Mouse (Mus musculus) gonadal fat pad, adult 2 months (tissue): ENCODE results near the gene Elavl3. TPM values are rescaled to one million over a fixed set of nuclear protein-coding genes. Genes with fewer than 3 reads are reported as not detected.
A peak's percentile ranks its signal among the peaks of the same experiment; 100 is the strongest.

ENCODE experiments used
- DNase-seq: peaks from one replicate; pipeline ENCODE4 v3.0.0-alpha.2; 2012; ENCODE audit warnings: low read depth
- polyA plus RNA-seq: library from polyadenylated mRNA; depleted of rRNA; stranded (reverse); fragments of >200 nt; gene quantifications from 2 replicates; pipeline ENCODE4 v1.2.3, GENCODE M21; 2012

Gene Elavl3
- polyA plus RNA-seq, 1 experiment: 0.20 TPM

- DNase-seq: no peak
Measured at GRCm38 (mm10) chr9:22004546-22004945, 47.3 kb downstream of the Elavl3 start.

- DNase-seq: no peak
Measured at GRCm38 (mm10) chr9:22003163-22003554, 48.7 kb downstream of the Elavl3 start.

DNA sequence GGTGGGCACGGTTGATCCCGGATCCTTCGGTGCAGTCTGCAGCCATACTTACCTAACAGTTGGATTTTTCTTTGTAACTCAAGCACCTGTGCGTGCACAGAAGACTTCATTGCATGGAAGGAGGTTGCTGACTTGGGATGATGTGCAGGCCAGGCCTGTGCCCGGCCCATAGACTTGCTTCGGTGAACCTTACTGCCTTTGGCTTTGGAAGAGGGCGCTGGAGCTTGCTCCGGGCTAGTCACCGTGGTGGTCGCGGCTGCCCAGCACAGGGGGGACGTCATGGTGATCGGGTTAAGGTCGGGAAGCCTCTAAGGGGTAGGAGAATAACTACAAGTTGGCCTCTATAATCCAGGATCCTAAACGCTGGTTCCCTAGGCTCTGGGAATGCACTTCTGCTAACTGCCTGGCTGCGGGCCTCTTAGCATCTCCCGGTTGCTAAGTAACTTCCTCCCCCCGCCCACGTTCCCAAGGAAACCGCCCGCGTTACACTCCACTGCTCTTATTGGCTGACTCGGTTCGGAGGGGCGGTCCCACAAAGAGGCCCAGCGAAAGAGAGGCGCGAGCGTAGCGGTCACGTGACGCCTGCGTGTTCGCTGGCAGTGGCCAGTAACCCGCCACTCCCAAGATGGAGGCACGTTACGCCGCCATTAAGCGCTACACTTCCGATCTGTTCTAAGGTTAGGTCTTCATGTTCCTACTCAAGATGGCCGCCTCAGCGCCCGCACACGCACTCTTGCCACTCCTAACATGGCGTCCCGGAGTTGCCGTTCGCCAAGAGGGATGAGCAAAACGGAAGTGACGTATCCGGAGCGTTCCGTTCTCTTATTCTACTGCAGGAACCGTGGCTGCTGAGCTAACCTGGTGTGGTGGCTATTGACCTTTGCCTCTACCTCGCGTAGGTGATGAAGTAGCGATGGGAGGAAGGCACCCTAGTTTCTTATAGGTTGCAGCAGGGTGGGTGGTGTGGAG is 49.3 kb downstream of the Elavl3 start, which contains the start of the genes Ccdc151 and Prkcsh:
TSS of gene Ccdc151 (minus strand) at position 441 of the 969 bp plus-strand sequence.
TSS of gene Prkcsh (plus strand) at position 613 of the 969 bp plus-strand sequence.
- peak; percentile 85 for DNase-seq

DNA sequence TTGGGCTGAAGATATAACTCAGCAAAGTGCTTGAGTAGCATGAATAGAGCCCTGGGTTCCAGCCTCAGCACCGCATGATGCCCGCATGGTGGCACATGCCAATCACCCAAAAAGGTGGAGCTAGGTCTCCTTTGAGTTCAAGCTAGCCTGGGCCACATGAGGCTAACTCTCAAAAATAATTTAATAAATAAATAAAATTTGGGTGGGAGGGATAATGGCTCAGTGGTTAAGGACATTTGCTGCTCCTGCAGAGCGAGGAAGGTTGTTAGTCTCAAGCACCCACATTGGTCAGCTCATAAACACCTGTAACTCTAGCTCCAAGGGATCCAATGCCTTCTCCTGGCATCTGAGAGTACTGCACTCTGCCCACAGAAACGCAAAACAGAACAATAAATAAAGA is 50.2 kb downstream of the Elavl3 start:
- no peak for DNase-seq

DNA sequence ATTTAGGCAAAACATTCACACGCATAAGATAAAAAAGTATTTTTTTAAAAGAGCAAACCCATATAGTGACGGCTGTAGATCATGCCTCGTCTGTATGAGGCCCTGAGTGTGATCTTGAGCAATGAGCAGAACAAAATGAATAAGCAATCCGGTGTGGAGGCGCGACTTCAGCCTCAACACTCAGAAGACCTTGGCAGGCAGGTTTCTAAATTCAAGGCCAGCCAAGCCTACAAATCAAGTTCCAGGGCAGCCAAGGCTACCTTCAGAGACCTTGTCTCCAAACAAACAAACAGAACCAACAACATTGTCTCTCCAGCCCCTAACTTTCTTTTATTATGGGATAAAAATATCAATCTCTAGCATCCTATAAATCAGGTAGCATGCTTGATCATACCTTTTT is 51.5 kb downstream of the Elavl3 start:
- DNase-seq: no peak

DNA sequence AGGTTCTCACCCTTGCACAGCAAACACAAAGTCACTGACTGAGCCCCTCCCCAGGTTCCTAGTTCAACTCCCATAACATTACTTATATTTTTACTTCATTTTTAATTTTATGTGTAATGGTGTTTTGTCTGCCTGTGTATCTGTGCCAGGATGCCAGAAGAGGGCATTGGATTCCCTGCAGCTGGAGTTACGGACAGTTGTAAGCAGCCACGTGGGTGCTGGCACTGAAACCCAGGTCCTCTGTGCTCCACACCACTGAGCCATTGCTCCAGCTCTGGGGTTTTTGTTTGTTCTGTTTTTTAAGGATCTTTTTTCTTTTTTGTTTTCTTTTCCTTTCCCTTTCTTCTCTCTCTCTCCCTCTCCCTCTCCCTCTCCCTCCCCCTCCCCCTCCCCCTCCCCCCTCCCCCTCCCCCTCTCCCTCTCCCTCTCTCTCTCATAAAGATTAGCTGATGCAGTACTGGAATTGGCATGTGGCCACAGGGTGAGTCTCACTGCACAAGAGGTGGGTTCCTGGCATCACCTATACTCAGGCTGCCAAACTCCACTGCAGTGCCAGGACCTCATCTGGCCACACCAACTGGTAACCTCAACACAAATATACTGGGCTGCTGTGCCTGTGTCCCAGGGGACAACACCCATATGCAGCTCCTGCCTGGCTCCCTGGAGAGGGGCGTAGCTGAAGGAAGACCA is 55.5 kb downstream of the Elavl3 start:
- DNase-seq: no peak

GRCm38 (mm10) chr9:21992227-21992626 is 59.6 kb downstream of the Elavl3 start:
- DNase-seq: no peak

- DNase-seq: no peak
Measured at GRCm38 (mm10) chr9:21989230-21990110, 62.4 kb downstream of the Elavl3 start, which contains the start of gene Rgl3. Rgl3 (minus strand) TSS chr9:21989446.

DNA sequence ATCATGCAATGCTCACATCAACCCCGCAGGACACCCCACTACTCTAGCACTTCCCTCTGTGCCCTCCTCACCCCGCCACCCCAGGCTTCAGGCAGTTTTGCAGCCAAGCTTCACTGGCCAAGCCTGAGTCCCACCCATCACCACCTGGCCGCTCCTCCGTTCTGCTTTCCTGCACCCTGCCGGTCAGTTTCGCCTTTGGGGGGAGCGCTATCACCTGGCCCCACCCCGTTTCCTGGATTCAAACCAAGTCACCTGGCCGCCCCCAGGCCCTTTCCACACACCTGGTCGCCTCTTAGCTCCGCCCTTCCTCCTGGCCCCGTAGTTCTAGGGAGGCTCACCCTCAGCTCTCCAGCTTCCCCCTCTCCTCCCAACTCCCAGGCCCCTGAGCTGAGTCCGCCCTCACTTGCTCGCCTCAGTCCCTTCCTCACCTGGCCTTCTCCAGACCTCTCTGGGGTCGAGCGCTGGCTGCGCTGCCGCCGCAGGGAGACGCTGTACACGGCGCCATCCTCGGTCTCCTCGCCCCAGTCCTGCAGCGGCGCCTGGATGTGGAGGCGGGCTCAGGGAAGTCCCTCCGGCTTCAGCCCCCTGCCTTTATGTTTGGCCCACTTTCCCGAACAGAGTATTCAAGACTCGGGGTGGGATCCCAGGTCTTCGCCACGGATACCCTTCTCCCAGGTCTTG is 63.3 kb downstream of the Elavl3 start:
- no peak for DNase-seq

GRCm38 (mm10) chr9:21987592-21988342 is 64.1 kb downstream of the Elavl3 start:
- no peak for DNase-seq

DNA sequence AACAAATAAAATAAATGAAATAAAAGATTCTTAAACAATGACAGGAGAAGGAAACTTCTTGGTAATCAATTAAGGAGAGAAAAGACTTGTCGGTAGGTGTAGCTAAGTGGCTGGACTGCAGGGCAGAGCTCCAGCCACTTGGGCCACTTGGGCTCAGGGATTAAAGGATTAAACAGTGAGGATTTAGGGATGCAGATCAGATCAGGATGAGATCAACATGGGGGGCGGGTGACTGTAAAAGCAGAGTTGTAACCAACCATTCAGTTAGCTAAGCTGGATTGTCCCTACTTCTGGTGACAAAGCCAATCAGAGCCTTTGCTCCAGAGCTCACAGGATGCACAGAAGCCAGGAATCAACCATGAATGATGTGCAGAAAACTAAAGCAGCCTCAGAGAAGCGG is 67.9 kb downstream of the Elavl3 start:
- no peak for DNase-seq

- DNase-seq: no peak
Measured at GRCm38 (mm10) chr9:21978398-21979128, 73.3 kb downstream of the Elavl3 start.

DNA sequence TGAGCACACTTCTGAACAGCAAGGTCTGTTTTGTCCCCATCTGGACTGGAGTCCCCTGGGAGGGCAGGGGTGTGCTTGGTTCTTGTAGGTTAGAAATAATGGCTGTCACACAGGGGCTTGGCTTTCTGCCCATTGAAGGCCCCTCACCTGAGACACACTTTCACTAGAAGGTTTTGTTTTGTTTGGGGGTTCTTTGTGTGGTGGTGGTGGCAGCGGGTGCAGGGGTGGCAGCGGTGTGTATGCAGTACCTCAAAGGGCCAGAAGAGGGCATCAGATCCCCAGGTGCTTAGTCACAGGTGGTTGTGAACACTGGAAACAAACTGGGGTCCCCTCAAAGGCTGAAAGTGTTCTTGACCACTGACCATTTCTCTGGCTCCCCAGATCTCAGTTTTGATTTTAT is 73.9 kb downstream of the Elavl3 start:
- no peak for DNase-seq

DNA sequence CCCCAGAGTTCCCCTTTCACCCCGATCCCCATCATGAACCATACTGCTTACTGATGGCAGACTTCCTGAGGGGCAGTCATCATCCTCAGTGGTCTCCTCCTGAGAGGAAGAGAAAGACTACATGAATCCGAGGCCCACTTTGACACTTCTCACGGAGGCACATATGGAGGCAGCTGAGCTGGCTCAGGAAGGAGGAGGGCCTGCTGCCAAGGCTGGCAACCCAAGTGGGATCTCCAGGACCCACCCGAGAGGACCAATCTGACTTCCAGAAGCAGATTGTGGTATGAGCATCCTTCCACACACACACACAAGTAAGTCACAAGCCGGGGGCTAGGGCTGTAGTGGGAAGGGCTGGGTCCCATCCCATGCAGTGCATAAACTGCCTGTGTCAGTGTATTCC is 74.5 kb downstream of the Elavl3 start:
- no peak for DNase-seq

- no peak for DNase-seq
Measured at GRCm38 (mm10) chr9:21976626-21977175, 75.1 kb downstream of the Elavl3 start.

DNA sequence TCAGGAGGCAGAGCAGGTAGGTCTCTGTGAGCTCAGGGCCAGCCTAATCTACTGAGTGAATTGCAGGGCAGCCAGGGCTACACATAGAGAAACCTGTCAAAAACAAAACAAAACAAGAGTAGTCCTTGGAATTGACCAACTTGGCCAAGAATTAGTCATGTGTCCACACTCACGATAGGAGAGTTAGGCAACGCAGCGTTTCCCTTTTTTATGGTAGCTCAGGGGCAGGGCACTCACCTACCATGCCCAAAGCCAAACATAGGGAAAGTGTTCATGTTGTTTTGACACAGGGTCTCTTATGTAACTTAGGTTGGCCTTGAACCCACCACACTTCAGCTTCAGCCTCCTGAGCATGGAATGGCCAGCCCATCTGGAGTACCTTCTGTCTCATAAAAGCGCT is 82.5 kb downstream of the Elavl3 start:
- no peak for DNase-seq

DNA sequence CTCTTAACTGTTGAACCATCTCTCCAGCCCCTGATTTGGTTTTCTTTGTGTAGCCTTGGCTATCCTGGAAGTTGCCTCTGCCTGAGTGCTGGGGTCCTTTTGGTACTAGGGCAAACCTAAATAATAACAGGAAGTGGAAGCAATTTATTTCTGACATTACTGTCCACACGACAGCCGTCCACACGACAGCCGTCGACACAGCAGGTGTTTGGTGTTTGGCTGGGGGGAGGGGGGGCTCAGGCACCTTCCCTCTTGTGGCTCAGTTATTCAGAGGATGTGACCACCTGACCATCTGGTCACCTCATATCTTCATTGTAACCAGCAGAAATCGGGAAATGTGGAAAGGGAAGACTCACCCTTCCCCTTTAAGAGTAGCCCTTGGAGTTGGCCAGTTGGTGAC is 82.9 kb downstream of the Elavl3 start:
- DNase-seq: no peak
